Mouse (Mus musculus): ENCODE measurements around the gene Zbtb7b.

The Zbtb7b gene

DNA sequence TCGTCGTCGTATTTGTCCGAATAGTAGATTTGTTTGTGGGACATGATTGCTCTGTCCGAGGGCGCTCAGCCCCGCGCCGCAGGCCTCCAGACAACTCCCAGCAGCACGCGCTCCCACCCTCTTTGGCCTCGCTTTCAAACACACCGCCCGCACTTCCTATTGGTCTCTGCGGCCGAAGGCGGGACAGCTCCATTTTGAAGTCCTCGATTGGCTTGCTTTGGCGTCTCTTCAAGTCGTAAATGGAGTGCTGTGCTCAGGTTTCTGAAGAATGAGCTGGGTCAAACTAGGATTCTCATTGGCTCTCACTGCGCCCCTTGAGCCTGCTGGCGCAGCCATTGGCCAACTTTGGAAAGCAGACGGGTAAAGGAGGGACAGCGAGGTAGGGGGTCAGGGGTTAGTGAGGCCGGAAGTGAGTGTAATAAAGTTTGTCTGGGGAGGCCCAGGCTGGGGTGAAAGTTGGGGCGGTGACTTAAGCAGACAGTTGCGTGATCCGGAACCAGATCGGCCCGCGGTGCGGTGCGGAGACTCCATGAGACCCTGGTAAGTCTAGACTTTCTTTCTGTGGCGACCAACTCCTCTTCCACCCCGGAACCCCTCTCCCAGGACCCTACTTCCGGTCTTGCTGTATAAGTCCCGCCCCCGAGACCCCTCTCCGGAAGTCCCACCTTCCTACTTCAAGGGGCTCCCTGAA lies 23.7 kb upstream of the Zbtb7b start, which contains the start of the genes Cks1b and Shc1:
TSS of gene Cks1b (minus strand) at position 214 of the 691 bp plus-strand sequence.
TSS of gene Shc1 (plus strand) at position 274 of the 691 bp plus-strand sequence.
- in situ Hi-C loops (cut with MseI, MboI), result no loop called here

DNA sequence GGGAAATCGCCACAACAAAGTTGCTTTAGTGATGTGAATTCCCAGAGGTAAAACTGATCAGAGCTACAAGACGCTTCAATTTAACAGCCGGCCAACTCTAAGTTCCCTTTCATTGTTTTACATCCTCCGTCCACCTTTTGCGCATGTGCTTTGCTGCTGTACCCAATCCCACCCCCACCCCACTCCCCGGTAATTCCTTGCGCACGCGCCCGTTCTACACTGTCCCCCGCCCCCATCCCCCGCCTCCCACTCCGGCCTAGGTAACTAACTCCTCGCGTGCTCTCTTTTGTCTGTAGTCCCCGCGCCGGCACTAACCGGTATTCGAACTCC lies 23.2 kb upstream of the Zbtb7b start:
- in situ Hi-C loops (cut with MseI, MboI), result no loop called here

DNA sequence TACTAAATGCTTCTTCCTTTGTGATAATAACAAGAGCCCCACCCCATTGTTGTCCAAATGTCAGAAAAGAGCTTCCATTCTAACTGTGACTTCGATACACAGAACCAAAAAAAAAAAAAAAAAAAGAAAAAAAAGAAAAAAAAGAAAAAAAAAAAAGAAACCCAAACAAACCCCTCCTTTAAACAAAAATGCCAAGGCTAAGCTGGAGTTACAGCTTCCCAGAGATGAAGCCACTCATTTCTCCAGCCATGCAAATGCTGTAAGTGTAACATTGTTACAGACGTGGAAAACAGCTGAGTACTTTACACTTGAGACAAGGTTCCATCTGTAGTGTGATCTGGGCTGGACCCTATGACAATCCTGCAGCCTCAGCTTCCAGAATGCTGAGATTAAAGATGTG lies 22.6 kb upstream of the Zbtb7b start:
- in situ Hi-C loops (cut with MseI, MboI), result no loop called here

DNA sequence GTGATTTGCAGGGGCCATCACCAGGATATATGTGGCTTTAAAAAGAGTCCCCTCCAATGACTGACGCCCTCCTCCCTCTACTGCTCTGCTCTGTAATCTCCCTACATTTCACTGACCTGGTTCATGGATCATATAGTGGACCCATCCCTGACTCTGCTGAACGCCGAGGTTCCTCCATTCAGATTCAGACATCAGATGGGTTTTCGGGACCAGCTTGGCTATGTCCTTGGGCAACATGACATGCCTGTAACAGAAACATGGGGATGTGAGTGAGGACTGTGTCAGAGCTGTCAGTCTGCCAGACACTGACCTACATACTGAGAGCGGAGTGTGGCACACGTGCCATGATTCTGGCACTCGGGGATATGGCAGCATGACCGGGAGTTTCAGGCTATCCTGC lies 21.6 kb upstream of the Zbtb7b start:
- in situ Hi-C loops (cut with MseI, MboI), result no loop called here

DNA sequence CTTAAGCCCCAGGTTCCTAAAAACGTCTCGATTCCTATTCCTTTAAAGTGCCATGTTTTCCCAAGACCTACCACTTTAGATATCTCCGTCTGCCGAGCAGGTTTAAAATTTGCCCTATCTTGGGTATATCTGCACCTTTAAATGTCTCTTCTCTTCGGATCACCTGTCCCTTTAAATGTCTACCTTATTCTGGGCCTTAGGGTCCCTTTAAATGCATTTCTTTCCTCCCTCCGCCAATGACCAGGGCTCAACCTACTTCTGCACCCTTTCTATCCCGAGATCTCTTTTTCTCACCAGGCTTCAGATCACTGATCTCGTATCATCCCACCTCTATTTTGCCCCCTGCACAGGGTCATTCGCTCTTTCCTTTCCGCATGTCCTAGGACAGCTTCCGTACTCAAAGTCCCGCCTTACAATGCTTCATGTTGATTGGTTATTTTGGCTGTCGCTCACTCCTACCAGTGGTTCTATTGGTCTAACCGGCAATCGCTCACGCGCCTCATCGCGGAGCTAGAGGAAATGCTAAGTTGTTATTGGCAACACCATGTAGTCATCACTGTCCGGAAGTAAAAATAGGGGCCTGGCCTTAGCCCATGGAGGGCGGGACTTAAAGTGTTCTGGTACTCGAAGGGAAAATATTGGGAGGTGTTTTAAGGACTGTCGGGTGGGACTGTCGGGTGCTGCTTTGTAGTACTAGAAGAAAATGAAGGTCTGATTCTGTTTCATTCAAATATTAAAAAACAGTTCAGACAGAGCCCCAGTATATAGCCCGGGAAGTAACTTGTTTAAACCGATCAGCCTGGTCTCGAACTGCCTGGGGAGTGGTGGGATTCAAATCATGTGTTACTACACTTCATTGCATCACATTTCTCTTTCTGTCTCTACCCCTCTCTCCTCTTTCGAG lies 17.2 kb upstream of the Zbtb7b start, which contains the start of gene Flad1:
TSS of gene Flad1 (minus strand) at position 381 of the 904 bp plus-strand sequence.
- in situ Hi-C loops (cut with MseI, MboI), result no loop called here

DNA sequence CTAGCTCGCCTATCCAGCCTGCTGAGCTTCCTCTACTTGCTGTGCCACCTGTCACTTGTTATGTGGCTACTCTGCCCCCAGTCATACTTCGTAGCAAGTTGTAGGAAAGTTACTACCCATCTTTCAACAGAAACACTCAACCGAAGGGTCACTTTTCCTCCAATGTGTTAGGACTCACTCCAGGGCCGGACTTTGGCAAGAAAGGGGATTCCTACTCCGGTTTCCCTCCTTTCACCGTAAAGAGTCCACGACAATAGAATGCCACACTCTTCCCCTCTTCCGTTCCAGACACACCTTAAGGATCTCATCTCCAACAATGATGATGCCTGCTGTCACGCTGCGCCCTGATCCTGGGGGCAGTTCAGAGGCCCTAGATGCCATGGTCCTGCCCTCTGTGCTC lies 16.3 kb upstream of the Zbtb7b start:
- in situ Hi-C loops (cut with MseI, MboI), result no loop called here

DNA sequence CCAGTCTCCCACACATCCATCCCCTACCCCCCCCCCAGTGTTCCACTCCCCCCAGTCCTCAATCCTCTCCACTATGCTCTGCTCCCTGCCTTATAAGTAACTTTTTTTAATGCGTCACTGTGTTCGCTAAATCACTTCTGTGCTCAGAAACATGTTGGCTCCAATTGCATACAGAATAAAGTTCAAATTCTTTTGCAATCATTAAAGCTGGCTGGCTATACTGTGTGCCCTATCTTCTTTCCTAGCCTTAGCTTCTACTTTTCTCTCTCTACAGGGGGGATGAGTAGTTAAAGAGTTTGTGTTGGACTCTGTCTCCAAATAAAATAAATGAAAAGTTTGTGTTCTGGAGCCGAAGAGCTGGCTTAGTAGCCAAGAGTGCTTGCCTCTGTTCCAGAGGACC lies 15.1 kb upstream of the Zbtb7b start:
- in situ Hi-C loops (cut with MseI, MboI), result no loop called here

DNA sequence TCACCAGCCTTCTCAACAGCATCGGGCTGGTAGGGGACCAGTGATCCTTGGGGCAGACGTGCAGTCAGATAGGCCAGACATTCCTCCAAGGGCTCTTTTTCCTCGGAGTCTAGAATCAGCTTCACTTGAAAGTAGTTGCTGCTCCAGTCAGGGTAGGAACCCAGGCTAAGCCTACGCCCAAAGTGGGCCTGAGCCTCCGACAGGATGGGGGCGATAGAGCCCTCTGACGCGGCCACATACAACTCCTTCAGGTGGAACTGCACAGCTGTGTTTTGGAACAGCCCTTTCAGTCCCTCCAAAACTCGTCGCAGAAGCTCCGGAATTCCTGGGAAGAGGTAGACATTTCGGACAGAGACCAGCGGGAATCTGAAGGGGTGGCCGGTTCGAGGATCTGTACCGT lies 13.9 kb upstream of the Zbtb7b start:
- in situ Hi-C loops (cut with MseI, MboI), result no loop called here

DNA sequence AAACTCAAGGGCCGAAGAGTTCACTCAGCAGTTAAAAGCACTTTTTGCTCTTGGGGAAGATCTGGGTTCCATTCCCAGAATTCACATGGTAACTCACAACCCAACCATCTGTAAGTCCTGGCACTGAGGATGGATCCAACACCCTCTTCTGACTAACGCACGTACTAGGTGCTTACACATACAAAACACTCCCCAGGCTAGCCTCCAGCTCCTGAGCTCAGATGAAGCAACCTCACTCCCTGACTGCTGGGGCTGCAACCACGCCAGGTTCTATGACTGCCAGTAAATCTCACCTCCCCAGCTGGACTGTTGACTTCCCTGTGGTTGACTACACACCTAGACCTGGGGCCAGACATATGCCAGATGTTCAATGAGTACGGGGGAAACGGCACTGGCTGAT lies 12.3 kb upstream of the Zbtb7b start:
- in situ Hi-C loops (cut with MseI, MboI), result no loop called here

DNA sequence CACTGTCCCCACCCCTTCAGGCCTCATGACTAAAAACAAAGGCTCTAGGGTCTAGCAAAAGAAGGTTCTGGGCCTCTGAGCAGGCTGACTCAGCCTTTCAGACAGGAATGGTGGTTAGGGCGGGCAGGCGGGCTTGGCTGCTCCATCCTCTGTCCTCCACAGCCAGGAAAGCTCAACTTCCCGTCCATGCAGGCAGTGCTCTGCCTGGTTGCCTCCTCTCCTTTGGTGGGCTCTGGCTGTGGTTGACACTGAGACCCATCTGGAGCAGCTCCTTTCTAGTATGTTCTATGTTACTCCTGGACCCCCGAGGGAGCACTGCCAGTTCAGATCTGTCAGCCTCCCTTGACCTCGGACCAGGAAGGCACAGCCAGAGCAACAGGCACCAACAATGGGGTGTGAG lies 8.1 kb upstream of the Zbtb7b start, which contains the start of gene Lenep:
TSS of gene Lenep (minus strand) at position 101 of the 400 bp plus-strand sequence.
- in situ Hi-C loops (cut with MseI, MboI), result no loop called here

DNA sequence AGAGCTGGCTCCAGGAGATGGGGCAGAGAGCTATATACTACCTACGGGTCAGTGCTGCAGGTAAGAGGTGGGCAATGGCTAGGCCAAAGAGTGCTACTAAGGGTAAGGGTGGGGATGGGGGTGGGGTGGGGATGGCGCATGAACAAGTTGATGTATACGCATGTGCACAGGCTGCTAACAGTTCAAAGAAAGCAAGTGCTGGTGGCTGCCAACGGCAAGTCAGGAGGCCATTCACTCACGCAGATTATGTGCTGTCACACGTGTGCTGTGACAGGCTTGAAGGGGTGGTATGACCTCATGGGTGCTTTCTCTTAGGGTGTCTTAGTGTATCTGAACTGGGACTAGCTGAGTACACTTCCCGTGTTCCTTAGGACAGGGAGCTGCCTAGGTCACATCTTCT lies 6.8 kb upstream of the Zbtb7b start:
- in situ Hi-C loops (cut with MseI, MboI), result no loop called here

DNA sequence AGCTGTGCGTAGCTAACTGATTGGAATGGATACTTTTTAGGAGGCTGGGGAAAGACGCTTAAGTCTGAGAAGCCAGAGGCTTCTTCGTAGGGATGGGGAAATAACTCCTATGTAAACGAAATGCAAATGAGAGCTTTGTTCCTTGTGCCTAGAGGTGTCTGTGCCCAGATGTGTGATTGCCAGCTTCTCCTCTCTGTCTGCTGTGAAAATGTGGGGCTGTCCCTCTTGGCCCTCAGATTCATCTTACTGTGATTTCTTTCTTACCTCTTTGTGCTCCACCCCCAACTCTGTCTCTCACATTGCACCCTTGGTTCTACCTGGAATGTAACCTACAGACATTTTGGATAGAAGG lies 2.1 kb upstream of the Zbtb7b start:
- in situ Hi-C loops (cut with MseI, MboI), result no loop called here

DNA sequence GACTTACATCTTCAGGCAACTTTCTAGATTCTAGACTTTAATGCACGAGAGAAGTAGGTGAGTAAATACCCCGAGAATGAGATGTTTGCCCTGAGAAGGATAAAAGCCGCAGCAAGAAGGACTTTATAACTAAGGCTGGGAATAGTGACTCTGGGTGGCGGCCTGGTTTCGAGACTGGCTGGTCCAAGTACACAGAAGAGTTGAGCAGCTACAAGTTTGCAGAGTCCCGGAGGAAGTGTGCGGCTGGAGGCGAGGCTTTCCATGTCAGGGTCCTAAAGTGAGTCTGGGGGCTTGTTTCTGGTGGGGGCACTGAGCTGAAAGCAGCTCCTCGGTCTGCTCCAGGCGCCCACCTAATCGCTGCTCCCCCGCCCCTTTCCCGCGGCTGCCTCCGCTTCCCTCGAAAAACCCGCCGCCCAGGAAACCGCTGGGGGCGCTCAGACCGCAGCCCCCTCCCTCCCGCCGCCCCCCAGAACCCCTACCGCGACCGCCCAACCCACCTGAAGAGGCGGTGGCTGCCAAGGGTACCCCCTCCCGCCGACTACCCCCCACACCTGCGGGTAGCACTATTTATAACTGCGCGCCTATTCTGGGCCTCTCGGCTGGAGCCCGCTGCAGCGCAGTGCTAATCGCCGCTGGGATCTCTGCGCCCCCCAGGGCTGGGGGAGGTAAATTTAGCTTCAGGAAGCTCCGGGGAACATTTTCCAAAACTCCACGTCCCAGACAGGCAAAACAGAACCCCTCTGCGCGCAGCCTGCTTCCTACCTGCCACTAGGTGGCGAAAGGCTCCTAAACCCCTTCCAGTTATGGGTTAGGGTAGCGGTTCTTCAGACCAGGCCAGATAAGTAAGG lies 1.5 kb upstream of the Zbtb7b start:
- in situ Hi-C loops (cut with MseI, MboI), result no loop called here

DNA sequence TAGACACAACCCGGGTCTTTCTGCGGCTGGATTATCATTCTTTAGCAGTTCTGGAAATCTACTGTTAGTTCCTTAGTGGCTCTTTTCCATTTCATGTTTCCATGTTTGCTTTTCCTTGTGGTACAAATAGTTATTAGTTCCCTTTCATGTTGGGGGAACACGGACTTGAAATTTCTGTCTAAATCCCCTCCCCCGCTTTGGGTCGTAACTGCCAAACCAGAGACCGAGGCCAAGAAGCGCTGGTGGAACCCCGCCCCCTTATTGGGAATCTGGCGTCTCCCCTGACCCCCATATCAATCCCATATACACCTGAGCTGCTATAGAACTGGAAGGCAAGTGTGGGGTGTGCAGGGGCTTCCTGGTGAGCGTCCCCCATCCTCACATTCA lies 836 bp upstream of the Zbtb7b start:
- in situ Hi-C loops (cut with MseI, MboI), result no loop called here

DNA sequence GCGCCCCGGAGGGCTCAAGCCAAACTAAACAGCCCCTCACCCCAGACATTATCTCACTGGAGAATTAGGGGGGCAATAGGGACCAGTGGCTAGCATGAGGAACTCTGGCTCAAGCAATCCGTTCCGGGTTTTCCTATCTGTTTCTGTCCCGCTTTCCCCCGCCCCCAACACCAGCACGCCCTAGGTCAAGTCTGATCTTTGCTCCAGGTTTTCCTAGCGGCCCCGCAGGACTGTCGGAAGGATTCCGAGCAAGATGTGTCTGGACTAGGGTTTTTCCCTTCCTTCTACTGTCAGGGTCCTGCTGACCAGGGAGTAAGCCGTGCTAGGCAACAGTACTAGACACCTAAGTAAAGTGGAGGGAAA lies 299 bp upstream of the Zbtb7b start:
- in situ Hi-C loops (cut with MseI, MboI), result no loop called here

DNA sequence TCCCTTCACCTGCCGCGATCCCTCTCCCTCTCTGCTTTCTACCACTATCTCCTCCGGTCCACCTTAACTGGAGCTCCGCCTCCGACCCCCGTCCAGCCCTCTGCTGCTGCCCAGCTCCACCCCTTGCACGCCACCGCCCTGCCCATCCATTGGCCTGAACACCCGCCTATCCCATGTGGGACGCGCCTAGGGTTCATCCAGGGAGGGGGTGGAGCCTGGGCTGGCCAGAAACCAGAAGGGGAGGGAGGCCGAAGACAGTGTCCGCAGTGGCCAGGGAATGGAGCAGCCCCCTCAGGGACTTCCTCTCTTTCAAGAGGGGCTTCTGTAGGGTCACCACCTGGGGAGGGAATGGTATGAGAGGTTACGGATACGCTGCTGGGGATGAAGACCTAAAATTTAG lies 971 bp downstream of the Zbtb7b start:
- in situ Hi-C loops (cut with MseI, MboI), result no loop called here

DNA sequence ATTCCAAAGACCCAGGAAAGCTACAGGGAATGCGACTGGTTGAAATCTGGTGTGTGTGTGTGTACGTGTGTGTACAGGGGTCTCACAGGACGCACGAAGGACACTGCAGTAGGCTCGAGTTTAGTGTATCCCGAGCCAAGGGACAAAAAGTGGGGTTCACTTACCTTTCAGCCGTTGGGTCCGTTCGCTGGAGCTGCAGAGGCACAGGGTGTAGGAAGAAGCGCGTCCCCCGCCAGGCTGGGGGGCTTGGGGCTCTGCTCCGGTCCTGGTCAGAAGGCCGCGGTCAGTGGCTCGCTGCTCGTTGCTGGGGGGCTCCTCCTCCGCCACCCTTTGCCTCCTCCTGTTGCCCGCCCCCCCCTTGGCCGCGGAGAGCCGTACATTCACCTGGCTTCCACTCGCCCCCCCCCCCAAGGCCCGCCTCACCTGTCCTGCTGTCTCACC lies 1.7 kb downstream of the Zbtb7b start:
- in situ Hi-C loops (cut with MseI, MboI), result no loop called here

DNA sequence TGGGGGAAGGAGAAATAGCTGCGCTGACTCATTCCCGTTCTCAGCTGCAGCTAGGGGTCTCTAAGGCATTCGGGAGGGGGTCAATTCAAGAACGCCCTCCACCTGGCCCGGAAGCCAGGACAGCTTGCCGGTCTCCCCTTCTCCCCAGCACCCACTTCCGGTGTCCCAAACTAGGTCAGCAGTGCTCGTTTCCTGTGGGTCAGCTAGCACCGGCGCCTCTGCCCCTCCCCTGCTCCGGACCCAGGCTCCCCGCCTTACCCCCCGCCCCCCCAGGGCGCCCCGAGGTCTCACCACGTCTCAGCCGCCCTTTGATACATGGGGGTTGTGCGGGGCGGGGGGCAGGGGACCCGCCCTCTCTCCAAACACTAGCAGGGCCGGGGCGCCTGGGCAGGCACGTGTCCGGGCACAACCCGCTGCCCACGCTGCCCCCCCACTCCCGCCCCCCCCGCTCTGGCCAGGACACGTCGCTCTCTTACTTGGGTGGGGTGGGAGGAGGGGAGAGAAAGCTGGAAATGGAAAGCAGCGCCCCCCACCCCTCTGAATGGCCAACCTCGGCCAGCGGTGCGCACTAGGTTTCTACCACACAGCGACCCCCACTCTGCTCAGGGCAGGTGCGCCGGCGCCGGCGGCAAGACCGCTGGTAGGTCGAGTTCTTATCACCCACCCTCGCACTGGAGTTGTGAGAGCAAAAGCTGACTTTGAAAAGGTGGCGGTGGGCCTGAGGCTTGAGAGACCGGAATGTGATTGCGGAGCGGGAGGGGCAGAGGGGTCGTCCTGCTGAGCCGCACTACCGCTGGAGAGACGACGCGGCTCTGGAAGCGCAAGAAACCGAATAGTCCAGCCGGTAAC lies 2.7 kb downstream of the Zbtb7b start:
- in situ Hi-C loops (cut with MseI, MboI), result no loop called here

DNA sequence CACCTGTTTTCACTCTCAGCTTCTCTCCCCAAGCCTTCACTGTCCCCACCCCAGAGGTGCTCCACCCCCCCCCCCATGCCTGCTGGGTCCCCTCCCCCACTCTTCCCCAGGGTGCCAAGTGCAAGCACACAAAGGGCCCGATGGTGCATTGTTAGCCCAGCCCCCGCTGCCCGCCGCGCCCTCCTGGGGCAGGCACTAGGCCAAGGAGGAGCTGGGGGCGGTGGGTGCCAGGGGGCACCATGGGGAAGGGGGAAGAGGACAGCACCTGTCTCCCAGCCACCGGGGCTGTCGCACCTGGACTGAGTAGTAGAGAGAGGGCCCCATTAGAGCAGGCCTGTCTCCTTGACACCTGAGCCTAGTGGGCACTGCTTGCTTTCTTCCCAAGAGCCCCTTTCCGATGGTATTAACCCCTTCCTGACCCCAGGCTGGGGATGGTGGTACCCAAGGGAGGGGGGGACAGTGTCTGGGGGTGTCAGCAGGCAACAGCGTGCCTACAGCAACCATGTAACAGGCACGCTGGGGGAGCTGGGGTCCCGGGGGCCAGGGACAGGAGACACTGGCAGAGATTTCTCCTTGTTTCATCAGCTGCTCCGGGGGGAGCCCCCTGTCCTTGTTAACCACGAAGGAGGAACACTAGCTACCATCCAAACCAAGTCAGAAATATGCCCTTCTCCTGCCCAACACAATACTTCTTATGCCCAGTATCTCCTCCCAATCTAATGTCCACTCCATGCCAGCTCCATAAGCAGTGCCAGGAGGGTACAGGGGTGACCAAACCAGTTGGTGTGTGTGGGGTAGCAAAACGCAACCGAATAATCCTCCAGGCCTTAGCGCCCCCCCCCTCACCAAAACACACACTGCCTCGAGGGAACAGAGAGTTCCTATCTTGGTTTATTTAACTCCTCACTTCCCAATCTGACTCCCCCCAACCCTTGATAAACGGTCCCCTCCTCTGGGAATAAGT lies 3.6 kb downstream of the Zbtb7b start:
- in situ Hi-C loops (cut with MseI, MboI), result no loop called here

DNA sequence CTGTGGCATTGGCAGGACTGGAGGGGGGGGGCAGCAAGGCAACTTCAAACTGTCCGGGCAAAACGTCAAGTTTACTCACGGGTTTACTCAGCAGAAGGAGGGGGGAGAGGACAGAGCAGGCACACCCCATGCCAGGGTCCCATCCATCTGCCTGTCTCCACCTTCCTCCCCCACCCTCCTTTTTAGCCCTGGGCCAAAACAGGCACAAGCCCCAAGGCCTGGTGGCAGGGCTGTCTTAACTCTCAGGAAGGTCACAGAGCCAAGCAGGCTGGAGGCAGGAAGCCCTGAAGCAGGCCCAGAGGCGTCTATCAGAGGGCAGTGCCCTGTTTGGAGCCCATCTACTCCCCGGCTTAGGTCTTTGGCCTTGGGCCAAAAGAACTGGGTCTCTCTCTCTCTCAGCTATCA lies 4.5 kb downstream of the Zbtb7b start:
- in situ Hi-C loops (cut with MseI, MboI), result no loop called here

Measured in mouse trophoblast stem cell (cell line).